Mouse (Mus musculus) layer of hippocampus, adult 11-12 months (tissue): ENCODE results near the gene BC030870.

Experiments used
- DNase-seq: peaks from one replicate; pipeline ENCODE4 v3.0.0; 2022; ENCODE audit warnings: low spot score

BC030870 gene

GRCm38 (mm10) chr8:65074733-65075132, 54.6 kb downstream of the BC030870 start, which contains the start of gene Gm10663:
Gm10663 (plus strand) TSS chr8:65075033.
- no peak for DNase-seq

- no peak for DNase-seq
Measured at GRCm38 (mm10) chr8:65070996-65071395, 58.4 kb downstream of the BC030870 start.

- DNase-seq, result no peak
Measured at GRCm38 (mm10) chr8:65068473-65068819, 60.9 kb downstream of the BC030870 start.

GRCm38 (mm10) chr8:65067694-65068472, 61.5 kb downstream of the BC030870 start:
- DNase-seq, result no peak

GRCm38 (mm10) chr8:65067031-65067430, 62.3 kb downstream of the BC030870 start:
- no peak for DNase-seq

GRCm38 (mm10) chr8:65065622-65066021, 63.7 kb downstream of the BC030870 start:
- no peak for DNase-seq

- DNase-seq, result no peak
Measured at GRCm38 (mm10) chr8:65064071-65064470, 65.3 kb downstream of the BC030870 start.

- DNase-seq, result no peak
Measured at GRCm38 (mm10) chr8:65062195-65062594, 67.2 kb downstream of the BC030870 start.

- DNase-seq, result no peak
Measured at GRCm38 (mm10) chr8:65056722-65057121, 72.6 kb downstream of the BC030870 start.

GRCm38 (mm10) chr8:65053968-65054367, 75.4 kb downstream of the BC030870 start:
- no peak for DNase-seq

GRCm38 (mm10) chr8:65053554-65053953, 75.8 kb downstream of the BC030870 start:
- DNase-seq, result no peak

GRCm38 (mm10) chr8:65047801-65048200, 81.6 kb downstream of the BC030870 start:
- DNase-seq, result no peak

GRCm38 (mm10) chr8:65047193-65047592, 82.2 kb downstream of the BC030870 start:
- DNase-seq, result no peak

- DNase-seq, result no peak
Measured at GRCm38 (mm10) chr8:65046565-65046964, 82.8 kb downstream of the BC030870 start.

- DNase-seq, result peak; percentile 5
Measured at GRCm38 (mm10) chr8:65037117-65037533, 92.2 kb downstream of the BC030870 start, which contains the start of gene Apela. Apela (minus strand) TSS chr8:65037336.
